Mouse (Mus musculus): ENCODE measurements around the gene Vps41.

- no peak for TF ChIP-seq CTCF (conservative IDR thresholded peaks at IDR 0.05; ENCODE audit: low read length)
- TF ChIP-seq POU5F1 (IDR thresholded peaks at IDR 0.05; ENCODE audit: borderline replicate concordance, low read length), result no peak
- TF ChIP-seq NANOG (IDR thresholded peaks at IDR 0.05; ENCODE audit: borderline replicate concordance, low read length), result no peak
Observed at GRCm38 (mm10) chr13:18791314-18791713, 74.2 kb downstream of the Vps41 start.

Measured in E14TG2a.4 (cell line).